Mouse (Mus musculus): ENCODE measurements at regions not wholly inside any gene's neighbourhood (a gene's known extent, or its start where the extent isn't known, plus 50 kb on each side); places are given as distances from the start of the nearest gene placed in this dataset.

DNA sequence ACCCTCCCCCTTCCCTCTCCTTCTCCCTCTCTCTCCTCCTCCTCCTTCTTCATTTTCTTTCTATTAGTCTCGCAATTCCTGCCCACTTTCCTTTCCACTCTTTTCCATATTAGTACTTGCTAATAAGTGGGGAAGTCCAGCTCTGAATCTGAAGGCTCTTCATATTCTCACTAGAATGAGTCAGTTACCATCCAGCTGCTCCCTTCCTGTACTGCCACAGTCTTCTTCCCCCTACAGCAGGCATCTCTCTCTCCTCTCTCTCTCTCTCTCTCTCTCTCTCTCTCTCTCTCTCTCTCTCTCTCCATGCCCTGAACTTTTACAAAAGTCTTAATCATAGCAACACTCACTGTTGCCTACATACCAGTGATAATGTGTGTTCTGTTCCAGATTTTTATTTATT is 226.6 kb upstream of the Pter start:
- no peak for DNase-seq

DNA sequence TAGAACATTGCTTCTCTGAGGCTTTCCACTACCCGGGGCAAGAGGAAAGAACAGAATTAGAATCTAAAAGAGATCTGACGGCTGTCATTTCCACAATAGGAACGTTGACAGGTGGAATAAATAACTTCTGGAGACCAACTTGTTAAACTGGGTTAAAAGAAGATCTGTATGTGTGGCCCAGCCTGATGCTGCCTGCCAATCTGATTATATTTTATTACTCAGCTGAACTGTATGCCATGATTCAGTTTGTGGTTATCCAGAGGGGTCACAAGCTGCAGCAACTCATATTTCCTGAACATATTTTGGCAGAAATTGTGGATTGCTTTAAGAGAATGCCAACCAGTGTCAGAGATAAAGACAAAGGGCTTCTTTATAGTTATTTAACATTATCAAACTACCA is 224.5 kb upstream of the Pter start:
- no peak for DNase-seq

DNA sequence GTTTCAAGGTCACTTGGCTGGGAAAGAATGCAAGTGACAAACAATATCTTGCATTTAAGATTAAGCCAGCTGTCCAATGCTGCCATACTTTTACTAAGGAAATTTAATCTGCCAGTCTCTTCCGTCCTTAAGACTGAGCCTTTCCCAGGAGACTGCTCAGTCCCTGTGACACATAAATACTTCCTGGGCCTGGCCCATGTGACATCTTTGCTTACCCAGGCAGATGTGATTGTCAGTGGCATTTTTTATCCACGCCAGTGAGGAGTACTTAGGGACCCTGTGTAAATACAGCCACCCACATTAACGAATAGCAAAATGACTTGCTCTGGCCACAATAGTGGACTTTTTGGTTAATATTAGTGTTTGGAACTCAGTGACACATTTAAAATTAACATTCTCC is 216.3 kb upstream of the Pter start:
- no peak for DNase-seq

DNA sequence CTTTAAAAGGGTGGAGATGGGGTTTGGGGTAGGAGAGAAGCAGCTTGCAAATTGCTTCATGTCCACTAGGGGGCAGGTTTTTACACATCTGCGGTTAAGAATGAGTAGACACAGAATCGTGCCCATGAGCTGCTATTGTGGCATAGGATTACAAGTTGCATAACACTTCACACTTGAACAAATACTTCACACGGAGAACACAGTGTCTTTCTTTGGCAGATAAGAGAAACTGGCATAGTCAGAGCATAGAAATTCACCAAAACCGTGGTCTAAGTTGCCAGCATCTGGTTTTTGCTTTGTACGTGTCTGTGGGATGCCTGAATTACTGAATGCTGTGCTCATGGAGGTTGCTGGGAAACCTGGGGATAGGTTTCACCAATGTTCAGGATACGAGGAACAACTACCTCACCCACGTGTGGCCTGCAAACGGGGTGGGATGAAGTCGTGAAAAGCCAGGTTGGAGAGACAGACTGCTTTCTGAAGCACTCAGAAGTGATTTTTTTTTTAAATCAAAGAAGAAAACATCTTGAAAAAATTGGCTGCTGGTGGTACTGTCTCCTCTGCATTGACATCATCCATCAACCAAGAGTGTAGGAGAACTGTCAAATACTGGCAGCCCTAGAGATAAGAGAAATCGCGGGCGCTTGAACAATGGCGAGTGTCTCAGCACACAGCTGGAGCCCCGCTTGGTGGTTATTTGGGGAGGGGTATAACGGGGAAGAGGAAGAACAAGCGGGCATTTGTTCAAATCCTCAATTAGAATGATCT is 214.5 kb upstream of the Pter start:
- peak in 1 of 2 experiments; percentile 32 for DNase-seq

DNA sequence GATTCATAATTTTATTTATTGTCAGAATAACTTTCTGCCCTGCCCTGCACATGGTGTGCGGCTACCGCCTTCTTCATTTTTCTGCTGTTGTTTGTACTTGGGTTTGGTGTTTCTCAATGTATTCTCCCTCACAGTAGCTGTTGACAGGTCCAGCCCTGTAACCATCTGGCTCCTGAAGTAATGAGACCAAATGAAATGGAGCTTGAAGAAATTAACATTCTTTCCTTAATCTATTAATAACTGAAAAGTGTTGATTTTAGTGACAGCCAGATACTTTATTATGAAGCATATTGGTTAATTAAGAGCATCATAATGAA is 214.0 kb upstream of the Pter start:
- no peak for DNase-seq

DNA sequence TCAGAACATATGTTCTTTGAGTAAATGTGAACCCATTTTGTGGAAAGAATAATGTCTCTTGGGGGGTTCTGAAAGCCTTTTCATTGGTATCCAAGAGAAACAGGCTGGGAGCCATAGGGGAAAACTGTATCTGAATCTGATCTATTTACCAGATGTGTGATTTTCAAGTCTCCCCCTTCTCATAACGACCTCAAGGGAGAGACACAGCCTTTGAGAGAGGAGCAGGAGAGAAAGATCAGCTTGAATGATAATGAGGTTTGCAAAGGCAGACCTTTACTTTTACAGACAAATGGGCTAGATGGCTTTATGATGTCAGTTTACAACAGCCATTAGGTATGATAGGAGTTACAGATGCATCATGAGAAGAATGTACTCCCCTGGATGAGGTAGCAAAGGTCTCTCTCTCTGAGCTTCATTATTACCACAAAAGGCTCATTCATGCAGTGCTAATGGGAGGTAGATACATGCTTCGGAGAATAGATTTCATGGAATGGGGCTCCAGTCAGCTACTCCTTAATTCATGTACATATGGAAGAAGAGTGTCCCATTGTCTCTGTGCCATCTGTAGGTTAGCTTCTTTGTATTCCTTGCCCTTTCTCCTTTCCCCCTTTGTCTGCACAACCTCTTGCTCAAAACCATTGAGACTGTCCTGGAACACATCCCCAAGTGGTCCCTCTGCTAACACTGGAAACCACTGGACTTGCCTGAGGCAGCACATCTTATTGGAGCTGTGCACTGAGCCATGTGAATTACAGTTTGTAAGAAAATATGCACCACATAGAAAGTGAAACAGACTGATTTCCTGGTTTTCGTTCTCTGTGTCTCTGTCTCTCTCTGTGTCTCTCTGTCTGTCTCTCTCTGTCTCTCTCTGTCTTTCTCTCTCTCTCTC is 207.5 kb upstream of the Pter start:
- no peak for DNase-seq

DNA sequence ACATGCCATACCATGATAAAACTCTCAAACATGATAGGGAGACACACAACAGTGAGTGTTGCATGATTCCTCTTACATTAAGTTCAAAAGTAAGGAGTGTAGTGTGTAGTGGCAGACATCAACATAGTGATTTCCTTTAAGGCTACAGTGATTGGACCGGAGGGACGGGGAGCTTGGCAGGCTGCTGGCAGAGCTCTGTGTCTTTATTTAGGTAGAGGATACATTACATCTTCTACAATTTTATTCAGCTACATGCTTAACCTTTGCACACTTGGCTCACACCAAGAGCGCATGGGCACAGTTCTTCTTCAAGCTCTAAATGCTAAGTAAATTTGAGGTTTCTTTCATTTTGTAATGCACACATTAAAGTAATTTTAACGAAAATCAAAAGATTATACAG is 194.6 kb upstream of the Pter start:
- DNase-seq: no peak

DNA sequence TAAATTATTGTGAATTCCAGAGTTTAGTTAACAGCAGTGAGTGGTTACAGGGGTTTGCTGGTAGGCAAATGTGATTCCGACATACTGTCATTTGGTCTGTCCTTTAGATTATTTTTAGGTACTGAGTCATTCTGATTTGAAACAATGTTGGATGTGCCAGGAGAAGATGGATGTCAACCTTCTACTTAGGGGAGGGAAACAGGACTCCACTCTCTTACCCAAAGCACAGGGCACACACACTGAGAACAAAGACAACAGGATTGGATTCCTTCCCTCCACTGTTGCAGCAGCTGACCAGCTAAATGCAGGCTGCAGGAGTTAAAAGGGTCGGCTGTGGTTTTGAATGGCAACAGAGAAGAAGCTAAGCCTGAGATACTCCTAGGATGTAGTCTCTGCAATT is 186.7 kb upstream of the Pter start:
- DNase-seq: no peak

DNA sequence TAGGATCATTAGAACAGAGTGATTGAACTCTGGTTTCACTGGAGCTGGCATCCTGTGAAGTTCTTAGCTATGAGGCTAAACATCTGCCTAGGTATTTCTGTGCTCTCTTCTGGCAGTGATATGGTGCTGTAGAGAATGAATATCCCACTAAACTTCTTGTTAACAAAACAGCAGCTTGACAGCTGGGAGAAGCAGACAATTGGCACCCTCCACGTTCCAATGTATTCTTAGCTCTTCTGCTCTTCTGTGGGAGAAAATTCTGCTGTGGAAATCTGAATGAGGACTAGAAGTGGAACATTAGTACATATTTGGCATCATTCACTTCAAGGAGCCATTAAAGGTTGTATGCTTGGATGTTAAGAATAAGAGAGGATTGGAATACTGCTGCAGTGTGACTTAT is 177.0 kb upstream of the Pter start:
- no peak for DNase-seq

DNA sequence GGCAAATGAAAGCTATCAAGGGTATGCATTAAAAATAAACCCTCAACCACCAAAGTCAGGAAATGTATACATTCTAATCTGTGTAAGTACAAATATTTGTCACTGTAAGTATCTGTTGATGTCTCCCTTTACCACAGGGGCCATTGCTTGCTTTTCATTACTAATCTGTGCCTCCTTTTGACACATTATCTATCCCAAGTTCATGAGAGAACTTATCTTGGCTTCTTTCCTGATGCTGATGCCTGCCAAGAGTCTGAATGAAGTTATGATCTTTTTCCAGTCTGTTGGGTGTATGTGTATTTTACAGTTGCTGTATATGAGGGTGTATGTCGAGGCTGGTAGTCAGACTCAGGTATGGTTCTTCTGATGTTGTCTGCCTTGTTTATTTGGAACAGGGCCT is 165.0 kb upstream of the Pter start:
- DNase-seq: no peak

DNA sequence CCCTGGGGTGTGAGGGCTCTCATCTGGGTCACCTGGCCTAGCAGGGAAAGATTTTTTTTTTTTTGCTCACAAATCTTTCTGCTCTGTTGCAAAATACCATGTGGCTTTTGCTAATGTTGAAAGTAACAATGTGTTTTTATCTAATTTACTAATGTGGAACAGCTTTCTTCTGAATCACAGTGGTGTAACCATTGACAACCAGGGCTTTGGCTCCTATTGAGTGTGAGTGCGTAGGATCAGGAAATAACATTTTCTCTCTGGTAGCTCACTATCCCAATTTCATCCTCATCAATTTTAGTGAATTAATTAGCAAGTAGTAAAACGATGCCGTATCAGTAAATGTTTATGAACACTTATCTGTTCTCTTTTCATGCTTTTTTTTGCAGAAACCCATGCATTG is 163.9 kb upstream of the Pter start:
- no peak for DNase-seq

DNA sequence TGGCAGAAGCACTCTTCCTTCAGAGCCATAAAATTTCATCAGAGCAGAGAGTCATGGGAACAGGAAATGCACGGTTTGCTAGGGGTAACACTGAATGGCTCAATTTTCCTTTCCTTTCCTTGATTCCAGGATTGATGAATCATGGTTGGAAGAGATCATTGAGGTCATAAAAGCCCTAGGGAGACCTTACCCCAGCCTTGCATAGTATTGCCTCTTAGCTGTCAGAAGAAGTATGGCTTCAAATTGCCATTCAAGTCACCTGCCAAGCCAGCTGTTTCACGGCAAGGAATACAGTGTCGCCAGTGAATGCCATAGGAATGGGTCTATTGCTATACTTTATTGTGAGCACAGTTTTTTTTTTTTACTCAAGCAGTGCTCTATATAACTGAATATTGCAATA is 162.4 kb upstream of the Pter start:
- DNase-seq: no peak

DNA sequence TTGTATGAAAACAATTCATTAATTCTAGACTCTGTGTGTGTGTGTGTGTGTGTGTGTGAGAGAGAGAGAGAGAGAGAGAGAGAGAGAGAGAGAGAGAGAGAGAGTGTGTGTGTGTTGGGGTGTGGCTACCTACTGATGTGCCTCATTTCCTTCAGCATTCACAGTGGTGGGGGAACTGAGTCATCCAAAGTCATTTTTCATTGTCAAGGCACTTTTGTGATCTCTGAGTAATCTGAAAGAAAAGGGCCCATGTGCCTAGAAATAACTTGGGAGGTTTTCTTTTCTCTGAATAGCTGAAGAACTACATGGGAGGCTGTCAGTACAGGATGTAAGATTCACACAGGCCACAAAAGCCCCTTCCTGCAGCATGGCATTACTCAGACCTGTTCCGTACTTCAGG is 159.3 kb upstream of the Pter start:
- no peak for DNase-seq

DNA sequence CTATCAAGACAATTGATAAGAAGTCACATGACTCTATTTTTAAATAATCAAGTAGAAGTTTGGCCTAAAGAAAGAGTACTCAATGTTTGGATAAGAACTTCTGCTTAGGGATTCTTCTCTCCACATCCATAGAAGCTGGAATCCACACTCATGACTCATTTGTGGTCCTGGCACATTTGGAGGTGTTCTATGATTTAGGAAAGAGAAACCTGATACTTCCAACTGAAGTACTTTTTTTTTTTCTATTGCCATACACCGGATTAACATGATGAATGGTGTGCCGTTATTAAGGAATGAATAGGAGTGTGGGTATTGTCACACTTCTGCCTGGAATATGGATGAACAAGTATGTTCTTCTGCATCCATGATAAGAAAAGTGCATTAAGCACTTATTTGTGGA is 158.5 kb upstream of the Pter start:
- no peak for DNase-seq

DNA sequence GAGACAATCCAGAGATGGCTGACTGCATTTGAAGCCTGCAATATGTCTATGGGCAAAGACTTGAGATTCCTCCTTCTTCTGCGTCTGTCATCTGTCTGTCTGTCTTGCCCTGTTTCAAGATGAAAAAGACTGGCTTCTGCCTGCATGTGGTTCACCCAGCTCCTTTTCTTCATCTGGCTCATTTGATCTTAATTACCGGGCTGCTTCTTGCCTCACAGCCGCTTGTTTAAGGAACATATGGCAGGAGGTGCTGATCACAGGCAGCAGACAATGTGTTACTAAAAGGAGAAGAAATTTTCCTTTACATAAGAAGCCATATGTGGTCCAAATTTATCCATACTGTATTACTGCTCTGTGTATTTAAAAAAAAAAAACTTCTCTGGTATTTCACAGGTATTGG is 147.0 kb upstream of the Pter start:
- no peak for DNase-seq

DNA sequence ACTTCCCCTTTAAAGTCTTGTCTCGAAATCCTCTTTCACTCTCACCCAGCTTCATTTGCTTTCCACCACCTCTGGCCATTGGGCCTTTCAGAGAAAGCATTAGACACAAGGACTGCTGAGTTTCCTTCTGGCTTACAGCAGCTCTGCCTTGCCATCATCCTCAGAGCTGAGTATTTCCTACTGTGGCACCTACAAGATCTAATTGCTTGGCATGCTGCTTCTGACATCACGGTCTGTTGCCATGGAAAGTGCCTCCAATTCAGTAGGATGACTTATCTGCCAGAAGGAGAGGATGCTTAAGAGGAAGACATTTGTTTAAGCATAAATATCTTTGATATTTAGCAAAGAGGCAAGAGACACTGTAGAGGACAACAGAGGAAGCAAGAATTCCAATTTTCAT is 146.1 kb upstream of the Pter start:
- no peak for DNase-seq

DNA sequence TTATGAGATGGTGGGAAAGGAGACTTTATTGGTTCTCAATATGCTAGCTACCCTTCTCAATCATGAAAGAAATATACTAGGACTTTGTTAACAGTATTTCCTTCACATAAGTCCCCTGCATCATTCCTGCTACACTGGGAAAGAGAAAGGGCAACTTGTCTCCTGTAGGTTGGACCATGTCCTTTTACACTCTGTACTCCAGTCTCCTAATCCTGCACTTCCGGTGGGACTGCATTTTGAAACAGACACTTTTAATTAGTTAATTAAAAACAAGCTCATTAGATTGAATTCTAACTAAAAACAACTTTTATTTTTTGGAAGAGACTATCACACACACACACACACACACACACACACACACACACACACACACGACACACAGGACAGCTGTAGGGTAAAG is 131.2 kb upstream of the Pter start:
- DNase-seq: no peak

DNA sequence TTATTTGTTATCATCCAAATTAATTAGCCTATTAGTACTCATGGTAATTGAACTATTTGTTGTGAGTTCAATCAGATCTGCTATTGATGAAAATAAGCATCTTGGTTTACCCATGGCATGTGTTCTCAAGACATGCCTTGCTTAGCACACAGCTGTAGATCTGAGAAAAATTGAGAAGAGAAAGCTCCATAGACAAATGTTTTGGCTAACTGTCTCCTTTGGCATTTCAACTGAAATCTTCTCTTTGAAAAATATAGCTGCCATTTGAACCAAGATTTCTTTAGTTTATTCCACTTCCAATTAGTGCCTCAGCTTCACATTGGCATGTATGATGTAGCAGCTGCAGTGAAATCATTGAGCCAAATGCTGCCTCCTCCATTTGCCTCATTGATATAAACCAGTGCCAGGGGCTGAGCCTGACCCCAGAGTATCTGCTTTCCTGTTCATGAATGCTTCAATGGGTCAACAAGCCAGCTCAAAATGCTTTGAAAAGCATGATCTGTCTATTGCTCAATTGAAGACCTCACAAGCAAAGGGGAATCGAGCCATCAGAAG is 126.1 kb upstream of the Pter start:
- DNase-seq: no peak

DNA sequence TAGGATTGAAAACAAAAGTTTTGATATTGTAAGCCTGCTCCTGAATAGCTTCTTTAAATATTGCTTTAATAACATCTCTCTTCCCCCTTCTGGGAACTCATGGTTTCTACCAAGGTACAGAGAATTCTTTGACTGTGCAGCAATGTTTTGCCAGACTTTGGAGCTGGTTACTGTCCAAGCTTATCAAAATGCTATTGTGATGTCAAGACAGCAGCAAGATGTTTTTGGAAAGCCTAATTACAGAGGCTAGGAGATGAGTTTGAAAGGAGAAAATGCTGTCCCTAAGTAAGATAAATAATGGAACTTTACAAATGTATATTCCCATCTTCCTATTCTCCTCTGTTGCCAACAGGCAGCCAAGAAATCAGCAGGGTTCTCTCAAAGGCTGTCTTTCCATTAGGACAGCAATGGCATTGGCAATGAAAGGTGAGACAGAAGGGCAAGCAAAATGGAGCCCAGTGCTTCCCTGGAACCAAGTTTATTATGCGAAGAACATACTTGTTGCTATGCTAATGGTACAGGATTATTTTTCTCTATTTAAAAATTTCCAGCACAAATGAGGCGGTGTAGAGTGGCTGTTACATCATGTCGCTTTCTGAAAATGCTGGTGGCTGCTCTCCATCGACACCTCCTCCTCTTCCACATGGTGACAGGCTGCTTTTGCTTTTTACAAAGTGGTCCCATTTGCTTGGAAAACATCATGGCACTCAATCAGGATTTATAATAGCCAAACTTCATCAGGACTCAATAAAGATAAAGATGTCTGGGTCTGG is 124.5 kb upstream of the Pter start:
- DNase-seq: no peak

DNA sequence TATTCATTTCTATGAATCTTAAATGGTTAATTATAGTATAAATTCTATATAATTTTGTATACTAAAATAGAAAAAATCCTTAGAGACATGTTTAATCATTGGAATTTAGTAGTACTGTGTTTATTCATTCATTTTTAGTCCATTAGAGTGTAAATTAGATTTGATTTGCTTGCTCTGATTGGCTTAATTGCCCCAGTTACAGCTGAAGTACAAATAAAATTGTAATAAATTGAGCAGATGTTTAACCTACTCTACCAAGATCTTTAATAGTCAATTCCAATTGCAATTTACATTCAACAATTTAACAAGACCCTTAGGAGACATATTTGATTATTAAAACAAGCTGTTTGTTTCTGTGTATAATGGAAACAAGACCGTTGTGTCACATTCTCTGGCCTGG is 121.2 kb upstream of the Pter start:
- DNase-seq: no peak

DNA sequence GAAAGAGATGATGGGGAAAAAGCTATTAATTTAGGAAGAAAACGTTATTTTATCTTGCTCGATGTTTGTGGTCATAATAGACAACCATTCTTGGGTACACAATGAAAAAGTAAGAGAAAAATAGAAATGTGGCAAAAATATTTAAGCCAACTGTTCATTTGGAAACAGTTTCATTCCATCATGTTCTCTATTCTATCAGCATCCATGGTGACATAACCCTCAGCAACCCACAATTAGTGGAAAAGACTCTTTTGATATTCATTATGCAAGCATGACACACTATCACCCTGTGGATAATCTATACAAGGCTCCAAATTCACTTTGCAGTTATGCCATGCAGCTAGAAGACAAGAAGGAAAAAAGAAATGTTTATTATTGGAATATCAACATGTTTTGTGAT is 118.7 kb upstream of the Pter start:
- no peak for DNase-seq

DNA sequence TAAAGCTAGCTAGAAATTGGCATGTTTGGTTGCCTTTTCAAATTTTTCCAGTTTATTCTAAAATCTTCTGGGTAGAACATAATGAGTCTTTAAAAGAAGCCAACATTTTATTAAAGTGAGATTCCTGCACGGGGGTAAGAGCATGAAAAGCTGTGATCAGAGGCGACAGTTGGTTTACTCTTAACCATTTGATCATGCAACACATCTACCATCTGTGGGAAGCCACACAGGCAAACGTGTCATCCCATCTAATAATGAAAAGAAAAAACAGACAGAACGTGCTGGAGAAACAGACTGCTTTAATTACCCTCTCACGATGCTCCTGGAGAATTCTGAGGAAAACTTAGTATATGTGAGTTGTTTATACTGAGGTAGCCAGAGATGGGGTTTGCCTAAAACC is 115.4 kb upstream of the Pter start:
- no peak for DNase-seq

DNA sequence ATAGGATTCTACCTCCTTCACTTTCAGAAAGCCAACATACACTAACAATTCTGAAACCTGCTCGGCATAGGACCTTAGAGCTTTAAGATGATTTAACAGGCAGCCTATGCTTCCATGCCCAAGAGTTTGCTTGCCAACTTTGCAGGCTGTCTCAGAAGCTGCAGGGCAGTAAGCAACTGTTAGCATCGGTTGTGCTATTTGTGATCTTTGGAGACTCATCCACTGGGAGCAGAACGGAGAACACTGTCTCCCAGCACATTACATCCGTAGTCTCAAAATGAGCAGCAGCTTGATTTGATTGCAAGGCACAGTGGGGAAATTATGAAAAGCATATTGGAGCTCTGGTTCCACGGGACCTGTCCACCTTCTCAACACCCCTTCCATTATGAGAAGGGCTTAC is 108.5 kb upstream of the Pter start:
- no peak for DNase-seq

DNA sequence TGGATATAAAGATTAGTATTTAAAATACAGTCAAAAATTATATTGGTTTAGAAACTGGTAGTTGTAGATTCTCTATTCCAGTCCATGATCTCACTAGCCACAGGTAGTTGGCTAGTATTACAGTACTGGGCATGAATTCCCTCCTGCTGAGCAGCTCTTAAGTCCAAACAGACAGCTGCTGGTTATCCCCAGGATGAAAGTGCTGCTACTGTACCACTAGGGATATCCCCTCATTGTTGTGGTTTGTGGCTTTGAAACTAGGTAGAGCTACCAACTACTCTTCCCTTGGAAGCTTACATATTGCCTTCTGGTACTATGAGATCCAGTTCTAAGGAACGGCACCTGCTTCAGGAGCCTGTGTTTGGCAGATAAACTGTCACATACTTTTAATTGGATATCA is 97.9 kb upstream of the Pter start:
- no peak for DNase-seq
